Mouse (Mus musculus): ENCODE data around the gene Olfr683. TPM values are rescaled to one million over a fixed set of nuclear protein-coding genes. Genes with fewer than 3 reads are reported as not detected.
"Not testable (repeated sequence)": the region's sequence is repeated elsewhere in the genome, so short reads cannot be mapped to it uniquely, and the experiment has no call there.

The Olfr683 gene
- polyA plus RNA-seq (2017; shearing (Covaris generic)): not detected

- no peak for ATAC-seq
Observed at GRCm38 (mm10) chr7:105146912-105147311, at the start of gene Olfr683. TSS of gene Olfr683 (minus strand) at chr7:105147012.

- ATAC-seq: no peak
Observed at GRCm38 (mm10) chr7:105185912-105186311, 39.1 kb upstream of the Olfr683 start, which contains the start of gene Olfr685. TSS of gene Olfr685 (minus strand) at chr7:105186012.

- ATAC-seq: no peak
Observed at GRCm38 (mm10) chr7:105170773-105171172, 24.0 kb upstream of the Olfr683 start.

GRCm38 (mm10) chr7:105163553-105163952 is 16.7 kb upstream of the Olfr683 start, which contains the start of gene Olfr684:
TSS of gene Olfr684 (minus strand) at chr7:105163653.
- no peak for ATAC-seq

DNA sequence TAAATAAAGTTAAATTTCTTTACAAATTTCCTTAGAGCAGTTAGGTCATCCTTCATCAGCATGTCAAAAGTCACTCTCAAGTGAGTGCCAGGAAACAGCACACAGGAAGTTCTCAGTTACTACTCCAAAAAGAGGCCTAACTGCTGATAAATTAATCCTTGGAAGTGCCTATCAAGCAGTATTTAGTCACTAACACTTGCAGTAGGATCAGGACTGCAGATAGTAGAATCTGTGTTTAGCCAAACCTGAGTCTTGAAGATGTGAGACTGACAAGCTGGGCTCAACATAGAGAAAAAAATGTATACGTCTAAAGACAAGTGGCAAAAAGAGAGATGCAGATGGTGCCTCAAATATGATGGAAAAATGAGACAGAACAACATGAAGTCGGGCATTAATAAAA is 5.5 kb downstream of the Olfr683 start:
- no peak for ATAC-seq

DNA sequence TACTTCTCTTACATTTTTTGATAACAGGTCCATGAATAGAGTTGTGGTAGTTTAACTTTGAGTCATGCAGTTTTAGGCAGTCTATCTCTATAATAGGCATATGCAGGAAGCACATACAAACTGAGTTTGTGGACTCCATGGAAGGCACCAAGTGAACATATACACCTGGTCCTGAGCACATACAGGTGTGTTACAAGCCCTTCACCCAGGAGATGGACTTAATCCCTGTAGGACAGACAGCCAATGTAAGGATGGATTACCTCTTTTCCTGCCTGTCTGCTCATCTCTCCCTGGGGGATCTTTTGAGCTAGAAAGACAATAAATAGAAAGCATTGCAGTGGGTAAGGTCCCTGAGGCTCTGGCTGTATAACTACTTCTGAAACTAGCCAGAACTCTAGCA is 30.3 kb downstream of the Olfr683 start, which contains the start of gene Olfr681:
Gene Olfr681 (plus strand): TSS at position 301 of the 400 bp plus-strand sequence.
- no peak for ATAC-seq

DNA sequence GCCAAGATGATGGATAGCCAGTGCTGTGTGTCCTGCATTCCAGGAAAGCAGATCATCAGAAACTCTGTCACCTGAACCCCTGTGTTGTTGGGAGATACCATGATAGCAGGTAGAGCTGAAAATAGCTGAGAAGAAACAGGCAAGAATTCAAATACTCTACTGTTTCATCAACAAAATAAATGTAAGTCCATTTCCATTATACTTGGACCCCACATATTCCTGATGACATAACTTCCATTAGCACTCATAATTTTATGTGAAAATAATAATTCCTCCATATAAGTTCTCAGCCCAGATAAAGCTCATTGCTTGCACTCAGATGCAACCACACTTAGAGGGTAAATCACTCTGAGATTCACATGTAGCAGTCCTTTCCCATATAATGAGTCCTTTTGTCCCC is 54.1 kb downstream of the Olfr683 start, which contains the start of gene Olfr680-ps1:
Gene Olfr680-ps1 (minus strand): TSS at position 101 of the 400 bp plus-strand sequence.
- ATAC-seq: not testable (repeated sequence)

Other genes starting within 250 kb of the Olfr683 start
- not detected for gene Olfr667, start 225.5 kb downstream of the Olfr683 start, polyA plus RNA-seq (2017; shearing (Covaris generic))
- not detected for gene Olfr668, start 219.0 kb downstream of the Olfr683 start, polyA plus RNA-seq (2017; shearing (Covaris generic))
- not detected for gene Olfr669, start 212.8 kb downstream of the Olfr683 start, polyA plus RNA-seq (2017; shearing (Covaris generic))
- gene Olfr670, start 184.4 kb downstream of the Olfr683 start, polyA plus RNA-seq (2017; shearing (Covaris generic)): not detected
- not detected for gene Olfr671, start 167.9 kb downstream of the Olfr683 start, polyA plus RNA-seq (2017; shearing (Covaris generic))
- not detected for gene Olfr672, start 145.0 kb downstream of the Olfr683 start, polyA plus RNA-seq (2017; shearing (Covaris generic))
- gene Olfr675, start 118.6 kb downstream of the Olfr683 start, polyA plus RNA-seq (2017; shearing (Covaris generic)): not detected
- not detected for gene Olfr676, start 114.3 kb downstream of the Olfr683 start, polyA plus RNA-seq (2017; shearing (Covaris generic))
- not detected for gene Olfr677, start 95.6 kb downstream of the Olfr683 start, polyA plus RNA-seq (2017; shearing (Covaris generic))
- gene Olfr678, start 82.5 kb downstream of the Olfr683 start, polyA plus RNA-seq (2017; shearing (Covaris generic)): not detected
- gene Olfr679, start 65.8 kb downstream of the Olfr683 start, polyA plus RNA-seq (2017; shearing (Covaris generic)): not detected
- gene Olfr680-ps1, start 54.2 kb downstream of the Olfr683 start, polyA plus RNA-seq (2017; shearing (Covaris generic)): not detected
- not detected for gene Olfr681, start 30.2 kb downstream of the Olfr683 start, polyA plus RNA-seq (2017; shearing (Covaris generic))
- gene Olfr684, start 16.6 kb upstream of the Olfr683 start, polyA plus RNA-seq (2017; shearing (Covaris generic)): not detected
- not detected for gene Olfr685, start 39.0 kb upstream of the Olfr683 start, polyA plus RNA-seq (2017; shearing (Covaris generic))
- not detected for gene Olfr686, start 60.5 kb upstream of the Olfr683 start, polyA plus RNA-seq (2017; shearing (Covaris generic))
- gene Olfr688, start 141.1 kb upstream of the Olfr683 start, polyA plus RNA-seq (2017; shearing (Covaris generic)): not detected
- not detected for gene Olfr689, start 164.2 kb upstream of the Olfr683 start, polyA plus RNA-seq (2017; shearing (Covaris generic))
- not detected for gene Olfr690, start 187.1 kb upstream of the Olfr683 start, polyA plus RNA-seq (2017; shearing (Covaris generic))
- under 1 TPM in 1 of 2 experiments, not detected in 1; 0.28 TPM for gene Olfr691, start 195.3 kb upstream of the Olfr683 start, polyA plus RNA-seq (2017; shearing (Covaris generic))
- gene Olfr692, start 221.2 kb upstream of the Olfr683 start, polyA plus RNA-seq (2017; shearing (Covaris generic)): not detected
- gene Gm5901, start 228.0 kb upstream of the Olfr683 start, polyA plus RNA-seq (2017; shearing (Covaris generic)): not detected